Mouse (Mus musculus) bone marrow, adult 2 months (tissue): ENCODE data around the gene Tmc6.

Experiments used
- CTCF ChIP-seq: fragments of 200-500 bp; IDR thresholded peaks from 2 replicates; pipeline ENCODE4 v1.5.1; 2011; ENCODE audit warnings: low read length, control low read depth; ENCODE audit not compliant: control insufficient read depth, insufficient read depth
- POLR2A ChIP-seq: fragments of 200-500 bp; IDR thresholded peaks from 2 replicates; pipeline ENCODE4 v1.6.1; 2011; ENCODE audit warnings: low read depth, mild to moderate bottlenecking, control low read depth, low read length, borderline replicate concordance; ENCODE audit not compliant: control insufficient read depth

DNA sequence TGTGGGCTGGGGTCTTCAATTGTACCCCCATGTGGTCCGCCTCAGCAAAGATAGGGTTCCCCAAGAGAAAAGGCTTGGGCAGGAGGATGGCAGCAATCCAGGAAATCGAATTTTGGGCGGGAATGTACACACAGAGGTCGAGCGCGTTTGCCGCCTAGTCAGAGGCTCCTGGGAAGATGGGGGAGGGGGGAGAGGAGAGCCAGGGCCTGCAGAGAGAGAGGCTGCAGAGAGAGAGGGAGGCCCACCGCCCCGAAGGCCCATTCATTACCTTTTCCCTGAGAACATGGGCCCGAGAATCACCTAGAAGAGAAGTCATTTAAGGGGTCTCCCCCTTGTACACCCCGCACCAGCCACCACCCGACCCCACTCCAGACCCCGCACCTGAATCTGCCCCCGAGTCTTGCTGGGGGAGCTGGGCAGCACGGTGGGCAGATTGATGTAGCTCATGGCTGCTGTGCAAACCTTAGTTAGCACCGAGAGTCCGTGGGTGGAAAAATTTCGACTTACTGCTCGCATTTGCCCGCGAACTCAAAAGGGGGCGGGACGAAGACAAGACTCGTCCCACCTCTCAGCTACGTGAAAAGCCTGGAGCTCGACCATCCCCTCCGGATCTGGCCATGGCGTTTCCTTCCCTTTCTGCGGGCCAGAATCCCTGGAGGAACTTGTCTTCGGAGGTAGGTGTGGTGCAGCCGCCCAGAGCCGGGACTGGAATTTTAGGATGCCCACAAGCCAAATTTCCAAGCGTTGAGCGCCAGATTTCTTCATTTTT lies 43.5 kb upstream of the Tmc6 start, which contains the start of the genes Afmid and Tk1:
- TF ChIP-seq CTCF (no peak), POLR2A (peak; percentile 37; the same call in 1 of the 2 replicates)
